Mouse (Mus musculus): ENCODE measurements around the gene N6amt1. TPM values are rescaled to one million over a fixed set of nuclear protein-coding genes. Genes with fewer than 3 reads are reported as not detected.

The N6amt1 gene
- polyA plus RNA-seq, 2 experiments from 2014 or later, result 19.8 to 21.9 TPM

DNA sequence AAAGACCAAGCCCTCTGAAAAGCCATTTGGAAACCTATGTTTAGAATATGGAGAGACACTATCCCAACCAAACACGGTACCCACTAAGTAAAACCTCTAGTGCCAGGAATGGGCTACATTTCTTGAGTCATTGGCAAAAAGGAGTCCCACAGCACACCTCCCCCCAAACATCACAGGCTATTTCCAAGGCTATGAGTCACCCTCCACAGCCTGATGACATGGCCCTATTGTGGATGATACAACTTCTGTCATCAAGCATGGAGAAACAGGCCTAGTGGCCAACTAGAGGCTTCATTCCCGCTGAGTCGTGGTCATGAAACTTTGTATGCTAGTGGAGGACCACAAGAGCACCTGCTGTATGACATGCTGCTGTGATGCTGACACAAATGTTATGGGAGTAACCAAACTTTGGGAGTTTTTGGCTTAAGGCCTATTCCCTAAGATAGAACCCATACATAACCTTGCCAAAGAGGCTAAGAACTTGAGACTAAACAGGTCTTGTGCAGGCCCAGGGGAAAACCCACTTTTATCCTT is 33.5 kb downstream of the N6amt1 start:
- no peak for ATAC-seq

DNA sequence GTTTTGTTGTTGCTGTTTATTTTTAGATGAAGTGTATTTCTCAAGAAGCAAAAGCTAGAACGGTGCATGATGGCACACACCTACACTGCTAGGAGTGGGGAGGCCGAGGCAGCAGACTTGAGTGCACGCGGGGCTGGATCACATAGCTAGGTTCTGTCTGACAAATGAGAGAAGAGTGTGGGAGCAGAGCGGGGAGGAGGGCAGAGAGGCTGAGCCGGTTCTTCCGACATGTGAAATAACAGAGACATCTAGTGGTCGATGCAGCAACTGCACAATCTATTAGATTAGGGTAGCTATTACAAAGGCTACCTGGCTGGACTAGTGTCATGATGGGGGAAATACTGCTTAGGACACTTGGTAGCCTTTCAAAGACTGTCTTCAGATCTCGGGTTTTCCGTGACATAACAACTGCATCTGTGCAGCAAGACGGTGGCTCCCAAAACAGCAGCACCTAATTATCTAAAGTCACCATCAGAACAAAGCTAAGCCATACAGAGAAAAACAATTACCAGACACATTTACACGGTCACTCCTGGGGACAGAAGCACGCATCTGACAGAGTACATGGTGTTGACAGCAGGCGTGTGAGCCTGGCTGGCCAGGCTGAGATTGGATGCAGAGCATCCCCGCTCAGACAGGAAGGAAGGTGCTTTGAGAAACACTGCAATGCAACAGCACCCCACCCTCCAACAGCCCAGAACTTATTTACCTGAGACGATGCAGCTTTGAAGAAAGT is 40.0 kb downstream of the N6amt1 start:
- ATAC-seq, result peak; percentile 90

GRCm38 (mm10) chr16:87405001-87405400 is 51.0 kb downstream of the N6amt1 start:
- peak; percentile 54 for ATAC-seq

Other genes with a start within 250 kb of the N6amt1 start
- 10 to 100 TPM; 24.3 to 48.5 TPM for gene Ltn1, start 78.4 kb downstream of the N6amt1 start, polyA plus RNA-seq (2017; shearing (Covaris generic))
- gene Rwdd2b, start 86.4 kb downstream of the N6amt1 start, polyA plus RNA-seq (2017; shearing (Covaris generic)), result 10 to 100 TPM in 1 of 2 experiments, 1 to 10 TPM in 1; 9.2 to 12.8 TPM
- 10 to 100 TPM; 37.1 to 61.1 TPM for gene Usp16, start 100.5 kb downstream of the N6amt1 start, polyA plus RNA-seq (2017; shearing (Covaris generic))
- 100 to 1,000 TPM; 381 to 398 TPM for gene Cct8, start 141.7 kb downstream of the N6amt1 start, polyA plus RNA-seq (2017; shearing (Covaris generic))
- not detected for gene Map3k7cl, start 199.1 kb downstream of the N6amt1 start, polyA plus RNA-seq (2017; shearing (Covaris generic))

Measured in CD4-positive, CD25-positive, alpha-beta regulatory T cell, adult 4 months (primary cell).